Mouse (Mus musculus) midbrain, embryonic 12.5 days (tissue): ENCODE data around the gene Psmd9. TPM values are rescaled to one million over a fixed set of nuclear protein-coding genes. Genes with fewer than 3 reads are reported as not detected.
A peak's percentile ranks its signal among the peaks of the same experiment; 100 is the strongest.
"Not testable (repeated sequence)": the region's sequence is repeated elsewhere in the genome, so short reads cannot be mapped to it uniquely, and the experiment has no call there.

Experiments used
- ATAC-seq: fragments of 200-750 bp; cut with Nextera tagmentation; 2 replicates; pipeline ENCODE4 v1.8.0; 2017; ENCODE audit warnings: low read depth, moderate TSS enrichment, moderate library complexity; ENCODE audit not compliant: low FRiP score
- H3K27ac ChIP-seq: fragments of 300-500 bp; sonication (generic); replicated peaks from 2 replicates; pipeline ENCODE4 v1.5.1; 2016; ENCODE audit warnings: mild to moderate bottlenecking
- H3K27me3 ChIP-seq: fragments of 300-500 bp; sonication (generic); 2 replicates; pipeline ENCODE4 v1.6.1; 2016; ENCODE audit warnings: mild to moderate bottlenecking
- H3K36me3 ChIP-seq: fragments of 300-500 bp; sonication (generic); 2 replicates; pipeline ENCODE4 v1.6.1; 2016
- H3K4me1 ChIP-seq: fragments of 300-500 bp; sonication (generic); 2 replicates; pipeline ENCODE4 v1.6.1; 2016
- H3K4me2 ChIP-seq: fragments of 300-500 bp; sonication (generic); replicated peaks from 2 replicates; pipeline ENCODE4 v1.6.1; 2016; ENCODE audit warnings: mild to moderate bottlenecking, moderate library complexity
- H3K4me3 ChIP-seq: fragments of 300-500 bp; sonication (generic); 2 replicates; pipeline ENCODE4 v1.5.1; 2016; ENCODE audit warnings: mild to moderate bottlenecking
- H3K9ac ChIP-seq: fragments of 300-500 bp; sonication (generic); replicated peaks from 2 replicates; pipeline ENCODE4 v1.6.1; 2016; ENCODE audit warnings: mild to moderate bottlenecking, moderate library complexity
- H3K9me3 ChIP-seq: fragments of 300-500 bp; sonication (generic); 2 replicates; pipeline ENCODE4 v1.6.1; 2016; ENCODE audit warnings: mild to moderate bottlenecking
- WGBS: fragments of 180-500 bp; shearing (Covaris S2); methylation state at CpG from one replicate; pipeline ENCODE4 v1.1.7; 2016; 5-methylcytosine and 5-hydroxymethylcytosine counted together
- polyA plus RNA-seq: library from polyadenylated mRNA; unstranded; fragments of >200 nt; fragmentation: Nextera tagmentation; extraction: Ambion mirVana; gene quantifications from 2 replicates; pipeline ENCODE4 v1.2.1, GENCODE M21; 2016

Psmd9 gene
- polyA plus RNA-seq, 1 experiment from 2014 or later, result 75.4 TPM

GRCm38 (mm10) chr5:123201523-123201892, 32.3 kb downstream of the Psmd9 start:
- H3K9me3 ChIP-seq, result no peaks in the 10 kb centered on the region
- no peak overlapping the region for H3K4me2 ChIP-seq
- ATAC-seq, result no peak
- no peaks in the 10 kb centered on the region for H3K36me3 ChIP-seq
- H3K9ac ChIP-seq, result no peak overlapping the region
- H3K4me3 ChIP-seq, result no peak overlapping the region
- H3K4me1 ChIP-seq, result no peaks in the 10 kb centered on the region
- H3K27me3 ChIP-seq, result no peaks in the 10 kb centered on the region
- WGBS, result 84% methylated on average over 7 of the region's 7 CpGs
- no peak overlapping the region for H3K27ac ChIP-seq

- Histone ChIP-seq H3K36me3 (no peaks in the 10 kb centered on the region), H3K4me3 (no peak overlapping the region), H3K27me3 (no peaks in the 10 kb centered on the region), H3K27ac (no peak overlapping the region), H3K4me2 (no peak overlapping the region), H3K4me1 (no peaks in the 10 kb centered on the region), H3K9ac (no peak overlapping the region), H3K9me3 (no peaks in the 10 kb centered on the region)
- WGBS, result 91% methylated on average over 5 of the region's 5 CpGs
- ATAC-seq, result no peak
These were observed 32.8 kb downstream of the Psmd9 start for GRCm38 (mm10) chr5:123201987-123202386.

GRCm38 (mm10) chr5:123202771-123203170, 33.6 kb downstream of the Psmd9 start:
- H3K9ac ChIP-seq, H3K4me1 ChIP-seq, H3K27me3 ChIP-seq, H3K36me3 ChIP-seq, H3K4me2 ChIP-seq, H3K4me3 ChIP-seq, H3K9me3 ChIP-seq, ATAC-seq, H3K27ac ChIP-seq: not testable (repeated sequence)
- 40% methylated on average over 4 of the region's 4 CpGs for WGBS

DNA sequence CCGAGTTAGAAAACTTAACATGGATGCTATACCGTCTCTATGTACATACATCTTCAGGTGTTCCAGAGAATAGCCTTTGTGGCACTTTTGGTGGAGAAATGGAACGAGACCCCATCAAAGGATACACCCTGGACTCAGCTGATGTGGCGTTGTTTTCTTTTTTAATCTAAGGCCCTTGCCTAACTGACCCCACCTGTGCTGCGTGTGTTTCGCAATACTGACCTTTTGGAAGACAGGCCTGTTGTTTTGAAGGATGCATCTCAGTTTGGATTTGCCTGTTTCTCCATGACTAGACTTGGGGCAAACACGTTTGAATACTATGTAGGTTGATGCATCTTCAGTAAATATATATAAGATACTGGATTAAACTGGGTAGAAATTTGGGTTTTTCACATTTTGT, 34.4 kb downstream of the Psmd9 start:
- not testable (repeated sequence) for H3K27me3 ChIP-seq, ATAC-seq, H3K4me2 ChIP-seq, H3K27ac ChIP-seq, H3K4me1 ChIP-seq, H3K36me3 ChIP-seq, H3K9ac ChIP-seq, H3K9me3 ChIP-seq, H3K4me3 ChIP-seq
- 88% methylated on average over 7 of the region's 7 CpGs for WGBS

DNA sequence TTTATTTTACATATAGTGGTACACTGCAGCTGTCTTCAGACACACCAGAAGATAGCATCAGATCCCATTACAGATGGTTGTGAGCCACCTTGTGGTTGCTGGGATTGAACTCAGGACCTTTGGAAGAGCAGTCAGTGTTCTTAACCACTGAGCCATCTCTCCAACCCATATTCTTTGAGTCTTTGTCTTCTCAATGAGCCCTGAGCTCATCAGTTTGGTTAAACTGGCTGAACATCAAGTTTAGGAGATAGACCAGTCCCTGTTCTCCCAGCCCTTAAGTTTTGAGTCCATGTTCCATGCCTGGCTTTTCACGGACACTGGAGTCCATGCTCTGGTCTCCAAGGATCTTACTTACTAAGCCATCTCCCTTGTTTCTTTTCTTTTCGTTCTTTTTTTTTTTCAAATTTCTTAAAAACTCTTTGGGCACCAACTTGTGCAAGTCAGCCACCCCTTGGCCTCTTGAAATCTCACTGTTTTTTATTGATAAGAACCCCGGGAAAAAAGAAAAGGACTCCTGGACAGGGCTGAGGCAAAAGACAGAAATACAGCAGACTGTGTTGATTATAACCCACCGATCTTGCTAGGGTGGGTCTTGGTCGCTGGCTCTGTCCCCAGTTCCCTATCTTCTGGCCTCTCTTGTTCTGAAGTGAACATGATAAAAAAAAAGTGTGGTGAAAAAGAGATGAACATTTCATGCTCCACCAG, 53.3 kb downstream of the Psmd9 start:
- not testable (repeated sequence) for H3K4me1 ChIP-seq, ATAC-seq, H3K27ac ChIP-seq, H3K4me2 ChIP-seq, H3K36me3 ChIP-seq, H3K9ac ChIP-seq, H3K9me3 ChIP-seq, H3K4me3 ChIP-seq, H3K27me3 ChIP-seq
- 83% methylated on average over 5 of the region's 5 CpGs for WGBS

DNA sequence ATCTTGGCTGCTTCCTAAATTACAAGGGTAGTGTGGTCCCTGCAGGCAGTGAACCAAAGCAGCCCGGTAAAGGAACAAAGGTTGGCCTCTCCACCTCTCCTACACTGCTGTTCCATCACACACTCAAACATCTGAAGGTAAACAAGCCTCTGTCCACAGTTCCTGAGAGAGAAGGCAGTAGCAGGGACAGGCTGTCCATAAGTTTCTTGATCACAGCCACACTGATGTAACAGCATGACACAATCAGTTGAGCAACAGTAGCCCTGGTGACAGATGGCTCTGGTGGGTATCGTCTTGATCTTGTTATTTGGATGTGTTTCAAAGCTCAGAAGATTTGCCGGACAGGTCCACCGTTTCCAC, 53.8 kb downstream of the Psmd9 start:
- Histone ChIP-seq H3K36me3 (no peaks in the 10 kb centered on the region), H3K9me3 (0 out of 2 replicates have a peak, but pooled peaks cover 3% of the 10 kb centered on the region), H3K27ac (no peak overlapping the region), H3K27me3 (no peaks in the 10 kb centered on the region), H3K4me1 (no peaks in the 10 kb centered on the region), H3K4me2 (no peak overlapping the region), H3K4me3 (no peak overlapping the region), H3K9ac (no peak overlapping the region)
- no peak for ATAC-seq
- 86% methylated on average over 4 of the region's 4 CpGs for WGBS

GRCm38 (mm10) chr5:123223861-123224260, 54.6 kb downstream of the Psmd9 start:
- H3K4me3 ChIP-seq, H3K4me2 ChIP-seq, ATAC-seq, H3K27me3 ChIP-seq, H3K36me3 ChIP-seq, H3K27ac ChIP-seq, H3K9me3 ChIP-seq, H3K4me1 ChIP-seq, H3K9ac ChIP-seq: not testable (repeated sequence)
- 57% methylated on average over 6 of the region's 6 CpGs for WGBS

GRCm38 (mm10) chr5:123226851-123227250, 57.6 kb downstream of the Psmd9 start:
- H3K4me2 ChIP-seq, result no peak overlapping the region
- 88% methylated on average over 7 of the region's 7 CpGs for WGBS
- H3K4me1 ChIP-seq, result peaks cover 9% of the 10 kb centered on the region
- no peak overlapping the region for H3K4me3 ChIP-seq
- ATAC-seq, result no peak
- no peaks in the 10 kb centered on the region for H3K9me3 ChIP-seq
- H3K27ac ChIP-seq, result no peak overlapping the region
- H3K9ac ChIP-seq, result no peak overlapping the region
- H3K27me3 ChIP-seq, result no peaks in the 10 kb centered on the region
- no peaks in the 10 kb centered on the region for H3K36me3 ChIP-seq

DNA sequence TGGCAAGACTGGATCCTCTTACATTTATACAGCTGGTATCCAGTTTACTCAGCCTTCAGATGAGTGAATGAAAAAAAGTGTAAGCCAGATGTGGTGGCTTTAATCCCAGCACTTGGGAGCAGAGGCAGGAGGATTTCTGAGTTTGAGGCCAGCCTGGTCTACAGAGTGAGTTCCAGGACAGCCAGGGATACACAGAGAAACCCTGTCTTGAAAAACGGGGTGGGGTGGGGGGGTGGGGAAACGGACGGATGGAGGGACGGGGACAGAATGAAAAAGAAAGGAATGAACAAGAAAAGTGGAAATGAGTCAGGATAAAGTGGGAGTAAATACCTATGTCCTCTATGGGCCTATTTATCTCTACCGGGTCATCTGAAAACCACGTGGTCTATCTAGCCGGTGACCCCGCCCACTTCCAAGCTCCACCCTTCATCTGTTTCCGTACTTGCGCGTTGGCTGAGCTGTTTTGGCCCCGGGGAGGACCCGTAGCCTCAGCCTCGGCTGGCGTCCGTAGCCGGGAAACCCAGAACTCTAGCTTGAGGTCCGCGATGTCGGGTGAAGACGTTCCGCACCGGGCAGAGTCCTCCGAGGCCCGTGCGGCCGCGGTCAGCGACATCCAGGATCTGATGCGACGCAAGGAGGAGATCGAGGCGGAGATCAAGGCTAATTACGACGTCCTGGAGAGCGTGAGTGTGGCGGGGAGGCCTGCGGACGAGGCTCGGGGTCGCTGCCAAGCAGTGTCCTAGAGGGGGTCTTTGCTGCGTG, 58.7 kb downstream of the Psmd9 start:
- no peaks in the 10 kb centered on the region for H3K27me3 ChIP-seq
- H3K9ac ChIP-seq, result peak overlapping the region; percentile 81
- peak overlapping the region; percentile 80 for H3K4me3 ChIP-seq
- 2% methylated on average over 42 of the region's 42 CpGs for WGBS
- peak; percentile 68 for ATAC-seq
- no peaks in the 10 kb centered on the region for H3K9me3 ChIP-seq
- H3K4me1 ChIP-seq, result peaks cover 9% of the 10 kb centered on the region
- H3K36me3 ChIP-seq, result no peaks in the 10 kb centered on the region
- peak overlapping the region; percentile 61 for H3K4me2 ChIP-seq
- H3K27ac ChIP-seq, result no peak overlapping the region

GRCm38 (mm10) chr5:123228524-123228922, 59.3 kb downstream of the Psmd9 start:
- no peak overlapping the region for H3K27ac ChIP-seq
- peak overlapping the region; percentile 81 for H3K9ac ChIP-seq
- no peak for ATAC-seq
- no peaks in the 10 kb centered on the region for H3K27me3 ChIP-seq
- no peaks in the 10 kb centered on the region for H3K9me3 ChIP-seq
- H3K4me1 ChIP-seq, result peaks cover 9% of the 10 kb centered on the region
- no peaks in the 10 kb centered on the region for H3K36me3 ChIP-seq
- WGBS, result 11% methylated on average over 15 of the region's 15 CpGs
- H3K4me2 ChIP-seq, result peak overlapping the region; percentile 61
- H3K4me3 ChIP-seq, result peak overlapping the region; percentile 80

DNA sequence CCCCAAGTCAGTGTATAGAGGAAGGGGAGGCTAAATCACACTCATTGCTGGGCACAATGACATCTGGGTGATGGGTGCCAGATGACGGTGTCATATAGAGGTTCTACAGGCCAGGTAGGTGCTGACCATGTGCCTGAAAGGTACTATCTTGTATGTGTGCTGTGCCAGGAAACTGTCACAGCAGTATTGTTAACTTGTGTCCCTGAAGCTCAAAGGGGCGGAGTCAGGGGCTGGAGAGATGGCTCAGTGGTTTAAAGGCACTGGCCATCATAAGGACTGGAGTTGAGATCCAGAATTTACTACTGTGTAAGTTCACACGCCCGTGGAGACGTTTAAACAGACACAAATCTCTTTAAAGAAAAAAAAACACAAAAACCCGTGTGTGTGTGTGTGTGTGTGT, 60.1 kb downstream of the Psmd9 start:
- Histone ChIP-seq H3K36me3 (no peaks in the 10 kb centered on the region), H3K9ac (no peak overlapping the region), H3K4me2 (peak overlapping the region; percentile 61; the same call in 1 of the 2 replicates), H3K27me3 (no peaks in the 10 kb centered on the region), H3K4me3 (no peak overlapping the region), H3K9me3 (no peaks in the 10 kb centered on the region), H3K4me1 (peaks cover 9% of the 10 kb centered on the region), H3K27ac (no peak overlapping the region)
- no peak for ATAC-seq
- 90% methylated on average over 6 of the region's 6 CpGs for WGBS

- Histone ChIP-seq H3K27me3 (no peaks in the 10 kb centered on the region), H3K4me2 (no peak overlapping the region), H3K36me3 (peaks cover 14% of the 10 kb centered on the region), H3K4me3 (no peak overlapping the region), H3K9me3 (no peaks in the 10 kb centered on the region), H3K27ac (no peak overlapping the region), H3K9ac (no peak overlapping the region), H3K4me1 (peaks cover 16% of the 10 kb centered on the region)
- 95% methylated on average over 2 of the region's 2 CpGs for WGBS
- no peak for ATAC-seq
These were observed 63.0 kb downstream of the Psmd9 start for GRCm38 (mm10) chr5:123232180-123232579.
